Mouse (Mus musculus) liver, embryonic 11.5 days (tissue): ENCODE data around the gene Otop3. TPM values are rescaled to one million over a fixed set of nuclear protein-coding genes. Genes with fewer than 3 reads are reported as not detected.

Experiments
- ATAC-seq: fragments of 200-750 bp; cut with Nextera tagmentation; replicated peaks from 2 replicates; pipeline ENCODE4 v1.8.0; 2017; ENCODE audit warnings: moderate number of reproducible peaks, mild to moderate bottlenecking, moderate TSS enrichment, moderate library complexity; ENCODE audit not compliant: low FRiP score
- DNase-seq: peaks from one replicate; pipeline ENCODE4 v3.0.0-alpha.2; 2017; ENCODE audit warnings: low spot score
- H3K27ac ChIP-seq: fragments of 300-500 bp; sonication (generic); 2 replicates; pipeline ENCODE4 v1.5.1; 2014; ENCODE audit warnings: mild to moderate bottlenecking, low read depth, low read length, control low read depth
- H3K27me3 ChIP-seq: fragments of 300-500 bp; sonication (generic); replicated peaks from 2 replicates; pipeline ENCODE4 v1.6.1; 2014; ENCODE audit warnings: low read length, mixed read lengths; ENCODE audit not compliant: control insufficient read depth, insufficient read depth
- H3K36me3 ChIP-seq: fragments of 300-500 bp; sonication (generic); 2 replicates; pipeline ENCODE4 v1.6.1; 2014; ENCODE audit warnings: mild to moderate bottlenecking, low read length, moderate library complexity, mixed read lengths; ENCODE audit not compliant: control insufficient read depth, insufficient read depth
- H3K4me1 ChIP-seq: fragments of 300-500 bp; sonication (generic); replicated peaks from 2 replicates; pipeline ENCODE4 v1.6.1; 2014; ENCODE audit warnings: low read length, mixed read lengths; ENCODE audit not compliant: control insufficient read depth, insufficient read depth
- H3K4me2 ChIP-seq: fragments of 300-500 bp; sonication (generic); 2 replicates; pipeline ENCODE4 v1.6.1; 2014; ENCODE audit warnings: mild to moderate bottlenecking, control low read depth, moderate library complexity
- H3K4me3 ChIP-seq: fragments of 300-500 bp; sonication (generic); 2 replicates; pipeline ENCODE4 v1.5.1; 2014; ENCODE audit warnings: low read depth, low read length, control low read depth
- H3K9ac ChIP-seq: fragments of 300-500 bp; sonication (generic); 2 replicates; pipeline ENCODE4 v1.6.1; 2014; ENCODE audit warnings: low read depth, low read length, control low read depth
- H3K9me3 ChIP-seq: fragments of 300-500 bp; sonication (generic); 2 replicates; pipeline ENCODE4 v1.6.1; 2016; ENCODE audit warnings: low read length, inconsistent platforms, mixed read lengths; ENCODE audit not compliant: control insufficient read depth
- WGBS: fragments of 180-500 bp; shearing (Covaris S2); extraction: QIAGEN DNeasy Blood & Tissue Kit; methylation state at CpG from one replicate; pipeline ENCODE4 v1.1.7; 2014; 5-methylcytosine and 5-hydroxymethylcytosine counted together
- polyA plus RNA-seq: library from polyadenylated mRNA; unstranded; fragments of >200 nt; fragmentation: Nextera tagmentation; extraction: Ambion mirVana; gene quantifications from 2 replicates; pipeline ENCODE4 v1.2.1, GENCODE M21; 2014

Otop3 gene
- polyA plus RNA-seq, 1 experiment from 2014 or later = not detected

GRCm38 (mm10) chr11:115306863-115307262 is 27.7 kb upstream of the Otop3 start, which contains the start of gene Otop2:
Gene Otop2, plus strand, starts transcription at chr11:115307163.
- Histone ChIP-seq H3K9me3 (no peaks in the 10 kb centered on the region), H3K9ac (no peak within 1 kb of the TSS), H3K4me3 (no peak within 1 kb of the TSS), H3K36me3 (no peaks in the 10 kb centered on the region), H3K4me1 (0 out of 2 replicates have a peak, but pooled peaks cover 6% of the 10 kb centered on the region), H3K4me2 (no peak within 1 kb of the TSS), H3K27ac (no peak within 1 kb of the TSS), H3K27me3 (peaks cover 5% of the 10 kb centered on the region)
- 30% methylated on average over 8 of the region's 8 CpGs for WGBS
- DNase-seq (no peak), ATAC-seq (no peak)

- Histone ChIP-seq H3K4me3 (no peak overlapping the region), H3K4me1 (0 out of 2 replicates have a peak, but pooled peaks cover 6% of the 10 kb centered on the region), H3K9me3 (no peaks in the 10 kb centered on the region), H3K4me2 (no peak overlapping the region), H3K36me3 (no peaks in the 10 kb centered on the region), H3K9ac (no peak overlapping the region), H3K27me3 (peaks cover 5% of the 10 kb centered on the region), H3K27ac (no peak overlapping the region)
- no peak for ATAC-seq
- no peak for DNase-seq
- WGBS = 47% methylated on average over 1 of the region's 1 CpGs
Measured at GRCm38 (mm10) chr11:115308781-115309180, 25.8 kb upstream of the Otop3 start.

- DNase-seq = no peak
- Histone ChIP-seq H3K9ac (no peak overlapping the region), H3K27ac (no peak overlapping the region), H3K4me1 (peaks cover 3% of the 10 kb centered on the region), H3K4me3 (no peak overlapping the region), H3K9me3 (no peaks in the 10 kb centered on the region), H3K36me3 (no peaks in the 10 kb centered on the region), H3K4me2 (no peak overlapping the region), H3K27me3 (peaks cover 54% of the 10 kb centered on the region)
- WGBS = 29% methylated on average over 2 of the region's 2 CpGs
- no peak for ATAC-seq
Measured at GRCm38 (mm10) chr11:115314249-115314648, 20.3 kb upstream of the Otop3 start.

DNA sequence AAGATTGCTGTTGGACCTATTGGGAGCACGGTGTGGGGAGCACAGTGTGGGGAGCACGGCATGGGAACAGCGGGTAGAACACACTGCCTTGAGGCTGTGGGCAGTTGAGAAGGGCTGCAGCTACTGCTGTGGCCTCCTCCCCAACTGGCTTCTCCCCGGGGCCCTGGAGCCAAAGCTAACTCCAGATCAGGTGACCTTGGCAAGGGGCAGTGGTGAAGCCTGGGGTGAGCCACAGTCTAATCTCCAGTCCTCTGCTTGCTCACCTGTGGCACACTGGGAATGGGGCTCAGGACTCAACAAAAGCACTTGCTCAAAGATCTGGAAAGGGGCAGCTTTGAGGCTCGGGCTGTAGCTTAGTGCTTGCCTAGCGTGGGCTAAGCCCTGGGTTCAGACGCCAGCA is 17.3 kb upstream of the Otop3 start:
- ATAC-seq (no peak), DNase-seq (no peak)
- Histone ChIP-seq H3K27ac (no peak overlapping the region), H3K4me3 (no peak overlapping the region), H3K36me3 (no peaks in the 10 kb centered on the region), H3K4me1 (peaks cover 10% of the 10 kb centered on the region), H3K9ac (no peak overlapping the region), H3K9me3 (no peaks in the 10 kb centered on the region), H3K27me3 (peaks cover 83% of the 10 kb centered on the region), H3K4me2 (no peak overlapping the region)
- 54% methylated on average over 7 of the region's 7 CpGs for WGBS

- Histone ChIP-seq H3K27me3 (peaks cover 96% of the 10 kb centered on the region), H3K36me3 (no peaks in the 10 kb centered on the region), H3K4me3 (no peak overlapping the region), H3K4me1 (peaks cover 10% of the 10 kb centered on the region), H3K4me2 (no peak overlapping the region), H3K27ac (no peak overlapping the region), H3K9ac (no peak overlapping the region), H3K9me3 (no peaks in the 10 kb centered on the region)
- DNase-seq (no peak), ATAC-seq (no peak)
- WGBS = 8% methylated on average over 63 of the region's 63 CpGs
Measured at GRCm38 (mm10) chr11:115318245-115319027, 16.1 kb upstream of the Otop3 start.

DNA sequence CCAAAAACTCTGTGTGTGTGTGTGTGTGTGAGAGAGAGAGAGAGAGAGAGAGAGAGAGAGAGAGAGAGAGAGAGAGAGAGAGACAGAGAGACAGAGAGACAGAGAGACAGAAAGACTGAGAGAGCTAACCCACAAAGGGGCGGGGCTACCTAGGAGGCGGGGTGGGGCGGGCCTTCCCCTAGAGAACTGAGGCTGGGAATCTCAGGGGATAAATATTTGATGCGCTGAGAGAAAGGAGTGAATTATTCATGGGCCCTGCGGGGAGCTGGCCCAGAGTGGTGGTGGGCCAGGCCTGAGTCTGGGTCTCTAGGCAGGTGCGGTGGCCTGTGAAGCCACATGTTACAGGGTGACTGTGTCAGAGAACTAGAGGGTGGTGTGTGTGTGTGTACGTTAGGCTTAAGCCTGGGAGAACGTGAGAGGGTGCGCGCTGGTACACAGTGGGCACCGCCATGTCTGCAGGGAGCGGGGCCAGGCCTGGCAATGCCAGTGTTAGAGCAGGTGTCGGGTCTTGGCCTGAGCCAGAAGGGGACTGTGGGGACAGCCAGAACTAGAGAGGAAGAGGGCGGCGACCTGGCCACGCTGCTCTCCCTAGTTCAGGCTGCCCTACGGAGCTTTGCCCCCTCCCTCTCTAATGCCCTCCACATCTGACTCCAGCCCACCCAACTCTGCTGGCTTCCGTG is 14.7 kb upstream of the Otop3 start:
- no peak overlapping the region for H3K4me3 ChIP-seq
- H3K27me3 ChIP-seq = peaks cover 100% of the 10 kb centered on the region
- H3K9ac ChIP-seq = no peak overlapping the region
- no peak for DNase-seq
- no peak overlapping the region for H3K27ac ChIP-seq
- WGBS = 10% methylated on average over 18 of the region's 18 CpGs
- H3K4me1 ChIP-seq = peaks cover 10% of the 10 kb centered on the region
- H3K9me3 ChIP-seq = no peaks in the 10 kb centered on the region
- H3K4me2 ChIP-seq = peak overlapping the region; percentile 9; the same call in 1 of the 2 replicates
- ATAC-seq = no peak
- H3K36me3 ChIP-seq = no peaks in the 10 kb centered on the region

DNA sequence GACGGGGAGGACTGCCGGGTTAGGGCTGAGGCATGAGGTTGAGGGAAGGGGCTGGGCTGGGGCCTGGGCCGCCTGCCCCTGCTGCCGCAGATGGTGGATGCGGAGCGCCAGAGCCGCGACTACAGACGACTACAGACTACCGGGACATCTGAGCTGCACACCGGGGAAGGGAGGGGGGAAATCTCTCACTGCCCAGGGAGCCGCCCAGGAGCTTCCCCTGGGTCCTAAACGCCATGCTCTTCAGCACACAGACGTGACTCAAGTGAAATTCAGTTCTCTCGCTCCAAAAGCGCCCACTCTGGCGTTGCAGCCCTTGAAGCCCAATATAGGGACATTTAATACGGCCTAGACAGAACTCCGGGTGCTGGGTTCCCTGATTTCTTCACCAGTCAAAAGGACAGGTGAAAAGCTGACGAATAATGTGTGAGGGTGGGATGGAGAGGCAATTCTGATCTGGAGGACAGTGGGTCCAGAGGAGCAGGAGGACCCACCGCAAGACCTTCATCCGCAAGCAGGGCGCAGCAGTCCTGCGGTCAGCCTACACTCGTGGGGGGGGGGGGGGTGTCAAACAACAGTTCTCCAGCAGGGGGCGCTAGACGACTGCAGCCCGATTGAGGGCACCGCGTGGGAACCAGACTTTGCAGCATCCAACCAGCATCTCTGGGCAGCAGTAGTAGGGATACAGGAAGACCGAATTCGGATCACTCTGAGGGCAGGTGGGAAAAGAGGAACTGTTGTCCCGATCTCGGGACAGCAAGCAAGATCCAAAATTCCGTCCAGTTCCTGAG is 12.4 kb upstream of the Otop3 start, which contains the start of gene Ush1g:
Gene Ush1g, minus strand, starts transcription at position 136 of the 788 bp plus-strand sequence.
- 5% methylated on average over 32 of the region's 35 CpGs for WGBS
- H3K4me3 ChIP-seq = peak within 1 kb of the TSS; percentile 24
- peak; percentile 77 for DNase-seq

GRCm38 (mm10) chr11:115323354-115323753 is 11.2 kb upstream of the Otop3 start:
- no peak overlapping the region for H3K27ac ChIP-seq
- peaks cover 8% of the 10 kb centered on the region for H3K4me1 ChIP-seq
- 18% methylated on average over 32 of the region's 32 CpGs for WGBS
- DNase-seq (no peak), ATAC-seq (no peak)
- no peaks in the 10 kb centered on the region for H3K9me3 ChIP-seq
- no peak overlapping the region for H3K4me2 ChIP-seq
- H3K9ac ChIP-seq = no peak overlapping the region
- H3K27me3 ChIP-seq = peaks cover 79% of the 10 kb centered on the region
- H3K36me3 ChIP-seq = no peaks in the 10 kb centered on the region
- no peak overlapping the region for H3K4me3 ChIP-seq

More for the DNA sequence above, 12.4 kb upstream of the Otop3 start, which contains the start of gene Ush1g:
- Histone ChIP-seq H3K27ac (no peak within 1 kb of the TSS), H3K36me3 (no peaks in the 10 kb centered on the region), H3K9ac (no peak within 1 kb of the TSS), H3K4me2 (peak within 1 kb of the TSS; percentile 47), H3K9me3 (no peaks in the 10 kb centered on the region), H3K4me1 (peaks cover 10% of the 10 kb centered on the region), H3K27me3 (peaks cover 88% of the 10 kb centered on the region)
- no peak for ATAC-seq
